In genomic region chr1:97632545-97633256, GRCm38 (mm10) we compare ENCODE assay signal across 27 mouse cellular contexts. TPM values are rescaled to one million over a fixed set of nuclear protein-coding genes. Genes with fewer than 3 reads are reported as not detected.
A peak's percentile ranks its signal among the peaks of the same experiment; 100 is the strongest.
DNase-seq lines count a peak whose midpoint lies in the region; ATAC-seq and TF ChIP-seq lines count a peak whose summit lies in the region.
"Had no signal": no experiment of that assay in that cellular context is flagged by ENCODE, and none has a peak within 500 bp of the region (broad histone marks: within the 10 kb centered on the region; RNA-seq: fewer than 3 reads in every experiment).

No protein-coding gene starts in this region.

- no peaks in the 10 kb centered on the region for H3K27me3 ChIP-seq in liver, postnatal 0 days (ENCODE audit: insufficient read depth, low read length)
- no peaks in the 10 kb centered on the region for H3K27me3 ChIP-seq in lung, postnatal 0 days (replicated peaks; ENCODE audit: insufficient read depth, low read length)
- H3K27me3 ChIP-seq in forebrain, embryonic 10.5 days (ENCODE audit: poor library complexity, severe bottlenecking), result no peaks in the 10 kb centered on the region
- H3K27me3 ChIP-seq: CH12.LX; heart, embryonic 13.5 days; hindbrain, embryonic 15.5 days; intestine, embryonic 15.5 days; limb, embryonic 12.5 days; lung, embryonic 15.5 days; megakaryocyte, embryonic 14.5 days; midbrain, embryonic 15.5 days; neural tube, embryonic 15.5 days; stomach, embryonic 15.5 days had no signal

- WGBS in liver, postnatal 0 days (ENCODE audit: insufficient replicate concordance), result 51% methylated on average over 10 of the region's 11 CpGs
- 79% methylated on average over 10 of the region's 11 CpGs for WGBS in lung, postnatal 0 days
- 90% methylated on average over 11 of the region's 11 CpGs for WGBS in forebrain, embryonic 10.5 days

- peak overlapping the region; percentile 29; the same call in 1 of the 2 replicates for H3K4me2 ChIP-seq in liver, postnatal 0 days (ENCODE audit: low read depth, low read length)
- no peak overlapping the region for H3K4me2 ChIP-seq in lung, postnatal 0 days (replicated peaks; ENCODE audit: low read depth, low read length)
- H3K4me2 ChIP-seq: heart, embryonic 13.5 days; hindbrain, embryonic 15.5 days; intestine, embryonic 15.5 days; limb, embryonic 12.5 days; lung, embryonic 15.5 days; midbrain, embryonic 15.5 days; neural tube, embryonic 15.5 days; stomach, embryonic 15.5 days had no signal

- ATAC-seq in liver, postnatal 0 days, result peak; percentile 79
- no peak for ATAC-seq in lung, postnatal 0 days
- ATAC-seq: forebrain, postnatal 0 days; intestine, embryonic 15.5 days; midbrain, embryonic 15.5 days had no signal

- peak; percentile 72 for TF ChIP-seq EP300 in liver, postnatal 0 days (IDR thresholded peaks at IDR 0.05; ENCODE audit: low read depth)
- no peak for TF ChIP-seq EP300 in lung, postnatal 0 days (IDR thresholded peaks at IDR 0.05)

- peak; percentile 30 for DNase-seq in heart, adult 11 months
- DNase-seq in heart, adult 9 months (ENCODE audit: low spot score in 2 of 2), result no peak
- peak; percentile 55 for DNase-seq in liver
- no peak for DNase-seq in liver, postnatal 0 days
- no peak for DNase-seq in lung, postnatal 0 days (ENCODE audit: low spot score)
- no peak for DNase-seq in embryo, embryonic 10 days (ENCODE audit: low spot score)
- no peak for DNase-seq in forebrain, embryonic 10.5 days (ENCODE audit: extremely low spot score, low spot score)
- DNase-seq in layer of hippocampus, postnatal 10 days (ENCODE audit: low spot score in 2 of 2), result no peak
- DNase-seq: adrenal gland, adult 2 months; cerebellum, adult 11 months; cerebellum, postnatal 14 days; forebrain, postnatal 0 days; kidney, postnatal 36 days; right cerebral cortex, postnatal 25 days; thymus, adult 18-20 months; thymus, postnatal 4 days had no signal

- H3K4me1 ChIP-seq in liver, postnatal 0 days (ENCODE audit: insufficient read depth), result no peaks in the 10 kb centered on the region
- H3K4me1 ChIP-seq in lung, postnatal 0 days (ENCODE audit: insufficient read depth, low read depth, low read length), result no peaks in the 10 kb centered on the region
- H3K4me1 ChIP-seq in forebrain, embryonic 10.5 days, result peaks cover 23% of the 10 kb centered on the region
- H3K4me1 ChIP-seq: intestine, embryonic 15.5 days; limb, embryonic 12.5 days; lung, embryonic 15.5 days; megakaryocyte, embryonic 14.5 days; stomach, embryonic 15.5 days had no signal

- H3K9me3 ChIP-seq in liver, postnatal 0 days (ENCODE audit: low read length), result no peaks in the 10 kb centered on the region
- no peaks in the 10 kb centered on the region for H3K9me3 ChIP-seq in lung, postnatal 0 days (ENCODE audit: low read length)
- no peaks in the 10 kb centered on the region for H3K9me3 ChIP-seq in forebrain, embryonic 10.5 days
- H3K9me3 ChIP-seq: heart, embryonic 13.5 days; hindbrain, embryonic 15.5 days; intestine, embryonic 15.5 days; limb, embryonic 12.5 days; lung, embryonic 15.5 days; megakaryocyte, embryonic 14.5 days; midbrain, embryonic 15.5 days; neural tube, embryonic 15.5 days; stomach, embryonic 15.5 days had no signal

- no peak overlapping the region for H3K9ac ChIP-seq in liver, postnatal 0 days (replicated peaks)
- no peak overlapping the region for H3K9ac ChIP-seq in lung, postnatal 0 days (replicated peaks; ENCODE audit: low read depth)
- H3K9ac ChIP-seq: forebrain, postnatal 0 days; heart, embryonic 13.5 days; hindbrain, embryonic 15.5 days; intestine, embryonic 15.5 days; limb, embryonic 12.5 days; lung, embryonic 15.5 days; midbrain, embryonic 15.5 days; neural tube, embryonic 15.5 days; stomach, embryonic 15.5 days had no signal

- peaks cover 4% of the 10 kb centered on the region; the same call in 1 of the 2 replicates for H3K36me3 ChIP-seq in liver, postnatal 0 days (replicated peaks; ENCODE audit: insufficient read depth, low read length)
- no peaks in the 10 kb centered on the region for H3K36me3 ChIP-seq in lung, postnatal 0 days (ENCODE audit: insufficient read depth, low read length)
- peaks cover 2% of the 10 kb centered on the region; the same call in 1 of the 2 replicates for H3K36me3 ChIP-seq in forebrain, embryonic 10.5 days (replicated peaks)
- H3K36me3 ChIP-seq: intestine, embryonic 15.5 days; limb, embryonic 12.5 days; lung, embryonic 15.5 days; stomach, embryonic 15.5 days had no signal

- no peak overlapping the region for H3K4me3 ChIP-seq in liver, postnatal 0 days (ENCODE audit: low read depth, low read length)
- H3K4me3 ChIP-seq in lung, postnatal 0 days (ENCODE audit: low read depth, low read length), result no peak overlapping the region
- no peak overlapping the region for H3K4me3 ChIP-seq in forebrain, embryonic 10.5 days
- H3K4me3 ChIP-seq: erythroblast, embryonic 14.5 days; heart, embryonic 13.5 days; hindbrain, embryonic 15.5 days; intestine, embryonic 15.5 days; limb, embryonic 12.5 days; lung, embryonic 15.5 days; megakaryocyte, embryonic 14.5 days; midbrain, embryonic 15.5 days; neural tube, embryonic 15.5 days; stomach, embryonic 15.5 days had no signal

- no peak for TF ChIP-seq CTCF in liver, postnatal 0 days (IDR thresholded peaks at IDR 0.05; ENCODE audit: low read depth)
- no peak for TF ChIP-seq CTCF in lung, postnatal 0 days (IDR thresholded peaks at IDR 0.05)

- H3K27ac ChIP-seq in liver, postnatal 0 days (ENCODE audit: low read depth), result no peak overlapping the region
- no peak overlapping the region for H3K27ac ChIP-seq in lung, postnatal 0 days (ENCODE audit: low read length)
- H3K27ac ChIP-seq in forebrain, embryonic 10.5 days, result no peak overlapping the region
- H3K27ac ChIP-seq: heart, embryonic 13.5 days; hindbrain, embryonic 15.5 days; intestine, embryonic 15.5 days; limb, embryonic 12.5 days; lung, embryonic 15.5 days; midbrain, embryonic 15.5 days; neural tube, embryonic 15.5 days; stomach, embryonic 15.5 days had no signal

RNA-seq across cellular contexts. Expression of gene D1Ertd622e, which starts 29.2 kb away (rescaled TPM):
- polyA plus RNA-seq in liver, postnatal 0 days (2015; fragmentation: Nextera tagmentation; extraction: Ambion mirVana), result 21.2 and 23.8 TPM in 2 replicates
- 13.2 and 15.4 TPM in 2 replicates for polyA plus RNA-seq in lung, postnatal 0 days (2015; fragmentation: Nextera tagmentation; extraction: Ambion mirVana)
- 28.3 and 28.7 TPM in 2 replicates for polyA plus RNA-seq in forebrain, embryonic 10.5 days (2016; fragmentation: Nextera tagmentation; extraction: Ambion mirVana)
- total RNA-seq in layer of hippocampus, postnatal 10 days (2021), result 10 to 100 TPM; 40.8 to 46.7 TPM

Comparison
In these comparisons a context has a peak if more than half of its experiments do, and no peak if none do; other contexts are left out.
1. DNase-seq: peak in heart, adult 11 months (single experiment) and liver (single experiment); none in heart, adult 9 months (0 of 2), liver, postnatal 0 days (single experiment), lung, postnatal 0 days (single experiment), embryo, embryonic 10 days (single experiment), forebrain, embryonic 10.5 days (single experiment) and layer of hippocampus, postnatal 10 days (0 of 2).